Mouse (Mus musculus): Measurements from ENCODE around the gene Nt5m.

The Nt5m gene

DNA sequence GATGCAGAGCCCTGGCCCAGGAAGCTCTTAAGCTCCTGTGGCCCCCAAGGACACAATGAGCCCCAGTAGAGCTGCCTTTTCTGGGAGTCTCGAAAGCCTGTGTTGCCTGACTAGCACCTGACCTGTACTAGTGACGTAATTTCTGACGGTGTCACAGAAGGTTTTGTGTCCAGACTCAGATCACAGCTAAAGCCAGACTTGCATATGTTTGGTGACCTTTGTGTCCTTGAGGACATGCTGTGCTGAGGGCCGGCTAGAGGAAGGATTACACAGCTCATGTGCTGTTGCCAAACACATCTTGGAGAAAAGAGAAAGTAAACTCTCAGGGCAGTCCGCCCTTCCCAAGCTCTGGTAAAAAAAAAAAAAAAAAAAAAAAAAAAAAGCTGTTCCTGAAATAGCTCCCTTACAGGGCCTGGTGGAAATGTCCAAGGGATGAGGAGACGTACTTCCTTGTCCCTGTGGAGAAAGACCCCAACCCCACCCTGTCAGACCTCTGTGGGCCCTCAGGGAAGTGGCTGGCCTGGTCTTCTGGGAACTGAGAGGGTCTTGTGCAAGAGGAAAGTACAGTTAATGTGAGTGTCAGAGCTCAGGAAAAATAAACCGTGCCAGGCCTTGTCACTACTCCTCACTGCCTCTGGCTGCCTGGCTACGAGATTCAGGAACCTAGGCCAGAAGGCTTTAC lies 62.9 kb downstream of the Nt5m start:
- CTCF ChIA-PET: interaction anchor here (0.6 kb wide), 1 partner anchor 23 kb away, joined by 3 read pairs; no protein-coding TSS in a partner anchor

DNA sequence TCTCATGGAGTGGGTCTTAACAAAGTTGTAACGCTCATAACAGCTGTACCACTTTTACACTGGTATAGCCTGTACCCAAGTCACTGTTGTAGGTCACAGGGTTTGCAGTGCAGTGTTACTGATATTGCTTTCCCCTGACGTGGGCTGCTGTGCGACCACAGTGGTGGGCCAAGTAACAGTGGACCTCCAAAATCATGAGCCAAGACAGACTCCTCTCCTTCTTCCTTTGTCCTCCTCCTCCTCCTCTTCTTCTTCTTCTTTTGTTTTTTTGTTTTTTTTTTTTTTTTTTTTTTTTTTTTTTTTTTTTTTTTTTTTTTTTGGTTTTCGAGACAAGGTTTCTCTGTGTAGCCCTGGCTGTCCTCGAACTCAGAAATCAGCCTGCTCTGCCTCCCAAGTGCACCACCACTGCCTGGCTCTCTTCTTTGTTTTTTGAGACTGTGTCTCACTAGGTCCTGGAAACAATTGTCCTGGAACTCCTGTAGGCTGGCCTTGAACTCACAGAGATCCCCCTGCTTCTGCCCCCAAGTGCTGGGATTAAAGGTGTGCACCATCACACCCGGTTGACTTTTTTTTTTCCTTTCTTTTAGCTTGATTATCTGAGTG lies 67.4 kb downstream of the Nt5m start:
- CTCF ChIA-PET: no interaction called here

DNA sequence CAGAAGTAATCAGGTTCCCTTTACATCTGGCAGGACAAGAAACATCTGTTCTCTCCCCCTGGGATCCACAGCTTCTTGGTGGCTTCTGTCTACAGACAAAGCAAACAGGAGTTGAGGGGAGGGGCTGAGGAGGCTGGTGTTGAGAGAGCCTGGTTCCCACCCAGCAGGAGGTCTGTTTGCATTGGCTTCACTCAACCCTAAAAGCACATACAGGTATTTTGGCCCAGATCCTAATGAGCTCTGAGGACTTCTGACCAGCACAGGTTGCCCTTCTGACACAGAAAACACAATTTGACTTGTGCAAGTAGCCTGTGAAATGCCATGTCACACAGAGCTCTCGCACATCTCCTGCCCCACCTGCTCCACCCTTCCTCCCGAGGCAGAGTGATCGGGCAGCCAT lies 69.2 kb downstream of the Nt5m start:
- CTCF ChIA-PET: no interaction called here

DNA sequence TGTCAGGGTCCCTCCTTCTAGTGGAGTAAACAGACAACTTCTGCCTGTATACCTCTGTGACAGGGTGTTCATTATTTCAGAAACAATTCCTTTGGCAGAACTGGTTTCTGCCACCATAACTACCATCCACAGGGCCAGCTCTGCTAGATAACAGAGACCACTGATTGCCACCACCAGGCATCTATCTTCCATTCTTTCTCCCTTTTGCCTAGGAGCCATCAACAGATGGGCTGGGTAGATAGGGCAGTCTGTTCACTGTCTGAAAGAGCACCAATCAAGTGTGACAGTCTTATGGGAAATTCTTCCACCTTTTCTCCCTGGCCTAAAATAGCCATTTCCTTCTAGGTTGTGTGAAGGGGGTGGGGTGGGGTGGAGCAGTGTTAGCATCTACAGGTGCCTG lies 71.3 kb downstream of the Nt5m start:
- CTCF ChIA-PET: no interaction called here

DNA sequence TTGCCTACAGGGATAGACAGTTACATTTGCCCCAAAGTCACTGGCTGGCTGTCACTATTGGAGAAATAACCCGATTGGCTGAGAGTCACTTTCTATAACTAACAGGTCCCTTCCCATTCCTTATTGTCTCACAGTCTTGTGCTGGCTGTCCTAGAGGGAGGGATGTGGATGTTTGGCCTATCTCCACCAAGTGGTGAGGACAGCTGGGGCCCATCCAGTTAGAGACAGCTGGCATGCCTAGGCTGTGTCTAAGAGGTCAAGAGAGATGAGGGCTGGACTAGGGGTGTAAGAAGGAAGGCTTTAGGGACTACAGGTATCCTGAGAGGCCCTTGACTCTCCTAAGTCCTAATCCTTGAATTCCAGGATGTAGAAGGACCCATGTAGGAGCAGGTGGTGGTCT lies 72.3 kb downstream of the Nt5m start:
- CTCF ChIA-PET: no interaction called here

DNA sequence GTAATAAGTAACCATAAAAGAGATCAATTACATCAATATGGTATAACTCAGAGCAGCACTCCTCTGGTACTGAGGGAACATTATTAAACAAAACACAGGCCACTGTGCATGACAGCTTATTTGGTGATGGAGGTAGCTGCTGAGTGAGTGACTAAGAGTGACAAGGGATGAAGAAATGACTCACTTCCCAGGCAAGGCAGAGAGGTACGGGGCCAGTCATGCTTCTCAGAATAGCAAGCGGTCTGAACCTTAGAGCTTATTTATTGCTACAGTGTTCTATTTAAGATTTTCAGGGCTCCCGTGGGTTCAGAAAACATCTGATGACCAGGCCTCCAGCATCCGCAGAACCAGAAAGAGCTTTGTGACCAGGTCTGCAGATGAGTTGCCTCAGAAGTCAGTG lies 74.5 kb downstream of the Nt5m start:
- CTCF ChIA-PET: interaction anchor here (0.7 kb wide), 1 partner anchor 1983 kb away, joined by 5 read pairs; no protein-coding TSS in a partner anchor

DNA sequence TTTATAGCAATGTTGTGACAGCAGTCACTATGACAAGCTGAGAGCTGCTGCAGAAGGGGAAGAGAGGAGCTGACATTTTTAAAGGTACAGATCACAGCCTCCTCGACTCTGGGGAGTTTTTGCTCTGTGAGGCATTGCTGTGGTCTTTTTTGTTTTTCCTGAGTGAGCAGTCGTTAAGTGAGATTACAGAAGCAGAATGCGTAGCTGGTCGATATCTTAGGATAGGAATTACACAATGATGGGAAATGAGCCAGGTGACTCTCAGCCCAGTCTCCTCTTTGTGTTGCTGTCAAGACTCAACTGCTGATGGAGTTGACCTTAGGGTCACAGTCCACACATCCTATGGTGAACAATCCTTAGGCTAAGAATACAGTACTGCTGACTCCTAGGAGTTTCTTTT lies 78.8 kb downstream of the Nt5m start:
- CTCF ChIA-PET: interaction anchor here (0.5 kb wide), 1 partner anchor 1427 kb away, joined by 3 read pairs; no protein-coding TSS in a partner anchor

DNA sequence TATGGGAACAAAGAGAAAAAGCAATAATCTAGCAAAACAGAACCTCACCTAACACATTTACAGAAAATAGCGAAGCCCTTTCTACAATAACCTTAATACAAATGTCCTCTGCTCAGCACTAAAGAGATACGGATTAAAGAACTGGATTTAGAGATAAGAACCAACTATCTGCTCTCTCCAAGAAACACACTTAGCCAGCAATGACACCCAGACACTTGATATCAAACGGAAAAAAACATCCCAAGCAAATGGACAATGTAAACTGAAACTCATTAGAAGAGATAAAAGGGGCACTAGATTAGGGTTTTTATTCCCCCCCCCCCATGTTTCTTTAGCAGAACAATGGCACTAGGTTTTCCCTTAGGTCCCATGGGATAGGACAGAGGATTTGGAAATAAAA lies 80.2 kb downstream of the Nt5m start:
- CTCF ChIA-PET: no interaction called here

DNA sequence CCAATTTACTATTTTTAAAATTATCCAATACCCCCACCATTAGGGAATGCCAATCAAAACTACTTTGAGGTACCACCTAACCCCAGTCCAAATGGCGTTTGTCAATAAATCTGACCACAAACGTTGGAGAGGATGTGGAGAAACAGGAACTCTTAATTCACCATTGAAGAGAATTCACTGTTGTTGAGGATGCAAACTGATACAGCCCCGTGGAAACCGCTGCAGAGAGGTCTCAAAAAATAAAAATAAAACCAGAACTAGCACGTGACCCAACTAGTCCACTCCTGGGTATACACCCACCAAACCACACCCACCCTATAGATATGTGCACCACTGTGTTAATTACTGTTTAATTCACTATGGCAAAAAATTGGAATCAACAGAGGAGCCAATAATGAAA lies 81.1 kb downstream of the Nt5m start:
- CTCF ChIA-PET: no interaction called here

DNA sequence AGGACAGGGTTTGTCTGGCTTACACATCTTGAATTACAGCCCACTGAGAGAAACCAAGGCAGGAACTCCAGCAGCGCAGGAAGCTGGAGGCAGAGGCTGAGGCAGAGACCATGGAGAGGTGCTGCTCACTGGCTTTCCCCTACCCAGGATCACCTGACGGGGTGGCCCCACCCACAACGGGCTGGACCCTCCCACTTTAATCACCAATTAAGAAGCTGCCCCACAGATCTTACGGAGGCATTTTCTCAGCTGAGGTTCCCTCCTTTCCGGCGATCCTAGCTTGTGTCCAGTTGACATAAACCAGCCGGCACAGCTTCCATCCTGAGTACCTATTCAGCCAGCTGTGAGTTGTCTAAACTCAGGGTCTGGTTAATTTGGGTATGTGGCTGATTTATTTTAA lies 82.0 kb downstream of the Nt5m start:
- CTCF ChIA-PET: no interaction called here

DNA sequence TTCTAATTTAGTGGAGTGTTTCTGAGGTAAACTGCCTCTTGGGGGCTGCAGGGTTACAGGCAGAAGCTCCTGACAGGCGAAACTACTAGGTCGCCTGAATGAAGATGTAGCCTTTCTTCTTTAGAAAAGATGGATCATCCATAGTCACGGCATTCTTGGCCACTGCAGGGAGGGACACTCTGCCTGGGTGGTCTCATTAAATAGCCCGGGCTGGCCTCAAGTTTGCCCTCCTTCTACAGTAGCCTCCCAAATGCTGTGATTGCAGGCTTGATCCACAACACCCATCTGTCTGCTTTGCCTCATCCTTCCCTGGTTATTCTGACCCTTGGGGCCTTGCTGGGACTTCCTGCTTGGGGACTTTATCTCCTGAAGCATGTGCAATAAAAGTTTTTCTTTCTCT lies 90.8 kb downstream of the Nt5m start:
- CTCF ChIA-PET: no interaction called here

Measured in spleen, embryonic (tissue).